Mouse (Mus musculus): Measurements from ENCODE around the gene Tnpo3. TPM values are rescaled to one million over a fixed set of nuclear protein-coding genes. Genes with fewer than 3 reads are reported as not detected.

The Tnpo3 gene
- polyA plus RNA-seq, 1 experiment from 2014 or later, result 85.4 TPM

DNA sequence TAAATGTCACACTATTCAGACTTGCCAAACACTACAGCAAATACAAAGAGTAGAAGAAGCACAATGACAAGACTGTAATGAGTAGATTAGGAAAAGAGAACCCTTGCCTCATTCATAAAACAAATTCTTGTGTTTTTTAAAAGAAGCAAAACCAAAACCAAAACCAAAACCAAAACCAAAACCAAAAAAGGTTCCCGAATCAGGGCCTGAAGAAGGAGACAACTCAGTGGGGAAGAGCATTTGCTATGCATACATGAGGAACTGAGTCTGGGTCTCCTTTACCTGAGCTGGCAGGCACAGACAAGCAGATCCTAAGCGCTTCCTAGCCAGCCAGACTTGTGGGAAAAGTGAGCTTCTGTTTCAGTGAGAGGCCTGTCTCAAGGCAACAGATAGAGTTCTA is 52.6 kb downstream of the Tnpo3 start:
- ATAC-seq (ENCODE audit: low FRiP score) (no peak), DNase-seq (ENCODE audit: low spot score) (no peak)
- H3K4me1 ChIP-seq (replicated peaks; ENCODE audit: control insufficient read depth, insufficient read depth, low read length), result no peaks in the 10 kb centered on the region
- no peaks in the 10 kb centered on the region for H3K27me3 ChIP-seq (ENCODE audit: control insufficient read depth, insufficient read depth, low read length)
- H3K9ac ChIP-seq, result no peak overlapping the region
- peaks cover 96% of the 10 kb centered on the region for H3K36me3 ChIP-seq (replicated peaks; ENCODE audit: control insufficient read depth, insufficient read depth)
- no peak overlapping the region for H3K4me3 ChIP-seq (replicated peaks; ENCODE audit: low read length)
- no peak overlapping the region for H3K27ac ChIP-seq
- H3K4me2 ChIP-seq (replicated peaks), result no peak overlapping the region
- 94% methylated on average over 2 of the region's 2 CpGs for WGBS
- H3K9me3 ChIP-seq (ENCODE audit: control insufficient read depth, low read length), result no peaks in the 10 kb centered on the region

DNA sequence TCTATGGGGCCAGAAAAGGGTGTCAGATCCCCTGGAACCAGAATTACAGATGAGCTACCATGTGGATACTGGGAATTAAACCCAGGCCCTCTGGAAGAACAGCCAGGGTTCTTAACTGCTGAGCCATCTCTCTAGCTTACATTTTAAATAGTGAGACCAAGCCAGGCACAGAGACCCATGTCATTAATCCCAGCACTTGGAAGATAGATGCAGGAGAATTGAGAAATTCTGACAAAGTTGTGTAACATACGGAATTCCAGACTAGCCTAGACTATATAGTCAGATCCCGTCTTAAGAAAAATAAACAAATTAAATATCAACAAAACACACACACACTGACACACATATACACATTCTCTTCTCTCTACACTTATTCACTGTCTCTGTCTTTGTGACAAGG is 57.2 kb downstream of the Tnpo3 start:
- DNase-seq (ENCODE audit: low spot score), result no peak
- no peak overlapping the region for H3K4me3 ChIP-seq (replicated peaks; ENCODE audit: low read length)
- no peaks in the 10 kb centered on the region for H3K27me3 ChIP-seq (ENCODE audit: control insufficient read depth, insufficient read depth, low read length)
- no peak for ATAC-seq (ENCODE audit: low FRiP score)
- no peak overlapping the region for H3K9ac ChIP-seq
- WGBS, result 95% methylated on average over 2 of the region's 2 CpGs
- H3K27ac ChIP-seq, result no peak overlapping the region
- H3K4me1 ChIP-seq (replicated peaks; ENCODE audit: control insufficient read depth, insufficient read depth, low read length), result no peaks in the 10 kb centered on the region
- H3K36me3 ChIP-seq (replicated peaks; ENCODE audit: control insufficient read depth, insufficient read depth), result peaks cover 87% of the 10 kb centered on the region
- no peak overlapping the region for H3K4me2 ChIP-seq (replicated peaks)
- no peaks in the 10 kb centered on the region for H3K9me3 ChIP-seq (ENCODE audit: control insufficient read depth, low read length)

DNA sequence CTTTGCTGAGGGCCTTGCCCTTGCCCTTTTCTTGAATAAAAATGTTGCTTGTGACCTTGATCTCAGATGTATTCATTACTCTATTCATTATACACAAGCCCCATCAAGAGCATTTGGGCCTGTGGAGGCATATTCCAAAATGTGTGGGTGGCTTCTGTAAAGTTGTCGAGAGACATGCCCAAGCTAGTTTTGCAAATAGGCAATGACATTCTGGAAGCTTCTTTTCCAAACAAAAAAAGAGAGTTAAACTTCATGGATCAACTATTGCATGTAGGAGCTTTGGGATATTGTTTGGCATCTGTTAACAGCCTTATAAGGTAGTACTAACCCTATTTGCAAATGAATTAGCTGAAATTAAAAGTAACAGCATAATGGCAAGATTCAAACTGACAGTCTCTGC is 61.6 kb downstream of the Tnpo3 start:
- no peak overlapping the region for H3K9ac ChIP-seq
- H3K27me3 ChIP-seq (ENCODE audit: control insufficient read depth, insufficient read depth, low read length), result no peaks in the 10 kb centered on the region
- H3K4me3 ChIP-seq (replicated peaks; ENCODE audit: low read length), result no peak overlapping the region
- H3K4me2 ChIP-seq (replicated peaks), result no peak overlapping the region
- H3K36me3 ChIP-seq (replicated peaks; ENCODE audit: control insufficient read depth, insufficient read depth), result peaks cover 88% of the 10 kb centered on the region
- no peaks in the 10 kb centered on the region for H3K9me3 ChIP-seq (ENCODE audit: control insufficient read depth, low read length)
- ATAC-seq (ENCODE audit: low FRiP score) (no peak), DNase-seq (ENCODE audit: low spot score) (no peak)
- no peaks in the 10 kb centered on the region for H3K4me1 ChIP-seq (replicated peaks; ENCODE audit: control insufficient read depth, insufficient read depth, low read length)
- no peak overlapping the region for H3K27ac ChIP-seq
- 94% methylated on average over 1 of the region's 1 CpGs for WGBS

DNA sequence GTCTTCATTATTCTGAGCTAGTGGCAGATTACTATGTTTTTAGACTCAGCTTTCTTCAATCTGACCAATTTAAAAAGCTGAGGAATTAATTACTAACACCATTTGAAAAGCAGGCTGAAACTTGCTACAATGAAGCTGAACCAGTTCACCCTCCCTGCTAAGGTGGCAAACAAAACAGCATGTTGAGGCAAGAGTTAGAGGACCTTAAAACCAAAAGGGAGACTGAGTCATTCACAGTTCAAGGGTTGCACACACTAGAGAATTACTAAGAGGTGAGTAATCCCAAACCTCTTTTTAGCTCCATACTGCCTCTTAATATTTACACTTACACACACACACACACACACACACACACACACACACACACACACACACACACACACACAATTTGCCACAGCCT is 62.1 kb downstream of the Tnpo3 start:
- Histone ChIP-seq H3K27me3 (ENCODE audit: control insufficient read depth, insufficient read depth, low read length) (no peaks in the 10 kb centered on the region), H3K9ac (no peak overlapping the region), H3K9me3 (ENCODE audit: control insufficient read depth, low read length) (no peaks in the 10 kb centered on the region), H3K36me3 (replicated peaks; ENCODE audit: control insufficient read depth, insufficient read depth) (peaks cover 88% of the 10 kb centered on the region), H3K4me1 (replicated peaks; ENCODE audit: control insufficient read depth, insufficient read depth, low read length) (no peaks in the 10 kb centered on the region), H3K4me2 (replicated peaks) (no peak overlapping the region), H3K4me3 (replicated peaks; ENCODE audit: low read length) (no peak overlapping the region), H3K27ac (no peak overlapping the region)
- ATAC-seq (ENCODE audit: low FRiP score) (no peak), DNase-seq (ENCODE audit: low spot score) (no peak)

DNA sequence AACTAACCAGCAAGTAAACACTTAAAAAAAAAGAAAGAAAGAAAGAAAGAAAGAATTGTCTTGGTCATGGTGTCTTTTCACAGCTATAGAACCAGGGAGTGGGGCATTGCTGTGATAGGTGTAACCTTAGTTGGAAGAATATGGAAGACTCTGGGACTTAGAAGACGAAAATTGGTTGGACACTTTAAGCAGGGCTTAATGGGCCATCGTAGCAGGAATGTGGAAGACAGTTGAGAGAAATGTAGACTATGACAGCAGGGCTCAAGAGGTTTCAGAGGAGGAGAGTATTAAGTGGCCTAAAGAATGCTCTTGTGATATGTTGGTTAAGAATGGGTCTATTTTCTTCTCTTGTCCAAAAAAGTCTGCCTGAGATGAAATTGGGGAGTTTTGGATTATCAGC is 64.1 kb downstream of the Tnpo3 start:
- no peaks in the 10 kb centered on the region for H3K9me3 ChIP-seq (ENCODE audit: control insufficient read depth, low read length)
- H3K4me3 ChIP-seq (replicated peaks; ENCODE audit: low read length), result no peak overlapping the region
- H3K27ac ChIP-seq, result no peak overlapping the region
- no peak overlapping the region for H3K9ac ChIP-seq
- H3K4me1 ChIP-seq (replicated peaks; ENCODE audit: control insufficient read depth, insufficient read depth, low read length), result no peaks in the 10 kb centered on the region
- H3K27me3 ChIP-seq (ENCODE audit: control insufficient read depth, insufficient read depth, low read length), result no peaks in the 10 kb centered on the region
- DNase-seq (ENCODE audit: low spot score) (no peak), ATAC-seq (ENCODE audit: low FRiP score) (no peak)
- peaks cover 85% of the 10 kb centered on the region for H3K36me3 ChIP-seq (replicated peaks; ENCODE audit: control insufficient read depth, insufficient read depth)
- no peak overlapping the region for H3K4me2 ChIP-seq (replicated peaks)
- 97% methylated on average over 2 of the region's 2 CpGs for WGBS

DNA sequence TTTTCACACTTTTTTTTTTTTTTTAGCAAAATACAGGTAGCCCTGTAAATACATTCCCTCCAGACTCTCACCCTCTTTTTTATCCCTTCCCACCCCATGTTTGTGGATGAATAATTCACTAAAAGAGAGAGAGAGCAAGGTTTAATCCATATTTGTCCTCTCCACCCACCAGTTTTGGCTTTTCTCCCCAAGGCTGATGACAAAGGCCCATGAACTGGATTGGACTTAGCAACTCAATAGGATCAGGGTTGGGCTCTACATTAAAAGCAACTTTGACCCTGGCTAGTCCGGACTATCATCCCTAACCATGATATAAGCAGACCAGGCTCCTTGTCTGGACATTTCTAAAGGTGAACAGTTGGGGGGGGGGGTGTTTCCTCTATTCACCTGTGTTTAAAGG is 68.7 kb downstream of the Tnpo3 start:
- no peaks in the 10 kb centered on the region for H3K27me3 ChIP-seq (ENCODE audit: control insufficient read depth, insufficient read depth, low read length)
- no peak overlapping the region for H3K4me2 ChIP-seq (replicated peaks)
- H3K4me1 ChIP-seq (replicated peaks; ENCODE audit: control insufficient read depth, insufficient read depth, low read length), result no peaks in the 10 kb centered on the region
- peaks cover 65% of the 10 kb centered on the region for H3K36me3 ChIP-seq (replicated peaks; ENCODE audit: control insufficient read depth, insufficient read depth)
- no peaks in the 10 kb centered on the region for H3K9me3 ChIP-seq (ENCODE audit: control insufficient read depth, low read length)
- no peak overlapping the region for H3K27ac ChIP-seq
- 100% methylated on average over 1 of the region's 1 CpGs for WGBS
- no peak overlapping the region for H3K9ac ChIP-seq
- no peak for ATAC-seq (ENCODE audit: low FRiP score)
- no peak overlapping the region for H3K4me3 ChIP-seq (replicated peaks; ENCODE audit: low read length)
- no peak for DNase-seq (ENCODE audit: low spot score)

DNA sequence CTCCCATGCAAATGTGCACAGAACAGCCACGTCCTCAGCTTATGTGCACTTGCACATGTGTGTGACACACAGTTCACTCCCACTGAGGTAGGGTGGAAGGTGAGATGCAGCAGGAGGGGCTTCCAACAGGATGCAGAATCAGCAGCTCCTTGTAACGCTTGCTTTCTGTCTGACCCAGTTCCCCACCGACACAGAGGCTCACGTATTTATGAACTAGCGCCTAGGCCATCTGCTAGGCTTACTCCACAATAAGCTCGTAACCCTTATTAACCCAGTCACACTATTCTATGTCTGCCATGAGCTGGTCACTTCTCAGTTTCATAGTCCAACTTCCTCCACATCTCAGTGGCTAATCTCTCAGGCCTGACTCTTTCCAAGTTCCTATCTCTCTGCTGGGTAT is 69.5 kb downstream of the Tnpo3 start:
- H3K4me2 ChIP-seq (replicated peaks), result no peak overlapping the region
- ATAC-seq (ENCODE audit: low FRiP score), result no peak
- H3K27ac ChIP-seq, result no peak overlapping the region
- no peaks in the 10 kb centered on the region for H3K9me3 ChIP-seq (ENCODE audit: control insufficient read depth, low read length)
- H3K9ac ChIP-seq, result no peak overlapping the region
- no peaks in the 10 kb centered on the region for H3K4me1 ChIP-seq (replicated peaks; ENCODE audit: control insufficient read depth, insufficient read depth, low read length)
- peaks cover 58% of the 10 kb centered on the region for H3K36me3 ChIP-seq (replicated peaks; ENCODE audit: control insufficient read depth, insufficient read depth)
- no peak for DNase-seq (ENCODE audit: low spot score)
- no peak overlapping the region for H3K4me3 ChIP-seq (replicated peaks; ENCODE audit: low read length)
- no peaks in the 10 kb centered on the region for H3K27me3 ChIP-seq (ENCODE audit: control insufficient read depth, insufficient read depth, low read length)
- whole genome bisulfite sequencing, result 76% methylated on average over 6 of the region's 6 CpGs

DNA sequence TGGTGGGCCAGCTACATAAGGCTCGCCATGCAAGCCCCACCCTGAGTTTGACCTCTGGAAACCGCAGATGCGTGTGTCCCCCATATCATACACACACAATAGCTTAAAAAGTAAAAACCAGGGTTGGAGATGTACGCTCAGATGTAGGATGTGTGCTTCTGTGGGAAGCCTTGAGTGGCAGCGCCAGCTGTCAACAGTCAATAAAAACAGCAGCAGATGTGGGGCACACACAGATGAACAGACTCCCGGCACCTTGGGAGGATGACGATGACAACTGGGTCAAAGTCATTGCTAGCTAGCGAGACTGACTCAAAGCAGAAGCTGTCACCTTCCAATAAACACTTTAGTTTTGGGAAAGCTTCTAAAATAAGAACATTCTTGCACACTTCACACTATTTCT is 70.2 kb downstream of the Tnpo3 start:
- Histone ChIP-seq H3K9ac (no peak overlapping the region), H3K4me3 (replicated peaks; ENCODE audit: low read length) (no peak overlapping the region), H3K36me3 (replicated peaks; ENCODE audit: control insufficient read depth, insufficient read depth) (peaks cover 51% of the 10 kb centered on the region), H3K27me3 (ENCODE audit: control insufficient read depth, insufficient read depth, low read length) (no peaks in the 10 kb centered on the region), H3K4me2 (replicated peaks) (no peak overlapping the region), H3K4me1 (replicated peaks; ENCODE audit: control insufficient read depth, insufficient read depth, low read length) (no peaks in the 10 kb centered on the region), H3K27ac (no peak overlapping the region), H3K9me3 (ENCODE audit: control insufficient read depth, low read length) (no peaks in the 10 kb centered on the region)
- DNase-seq (ENCODE audit: low spot score) (no peak), ATAC-seq (ENCODE audit: low FRiP score) (no peak)
- 93% methylated on average over 8 of the region's 8 CpGs for WGBS

DNA sequence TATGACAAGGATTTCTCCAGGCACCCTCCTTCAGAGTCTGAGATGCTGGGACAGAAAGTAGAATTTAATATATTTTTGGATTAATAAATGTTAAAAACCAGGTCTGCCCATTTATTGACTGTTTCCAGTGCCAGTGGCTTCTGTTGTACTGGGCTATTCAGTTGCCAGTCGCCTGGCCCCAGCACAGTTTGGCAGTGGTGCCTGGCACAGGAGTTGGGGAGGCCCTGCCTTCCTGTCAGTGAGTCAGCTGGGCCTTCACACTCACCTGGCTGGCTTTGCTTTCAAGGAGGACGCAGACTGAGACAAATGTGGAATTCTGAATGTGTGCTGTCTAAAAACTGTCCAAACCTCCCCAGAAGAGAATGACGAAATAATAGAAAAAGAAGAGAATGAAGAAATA is 72.5 kb downstream of the Tnpo3 start:
- Histone ChIP-seq H3K36me3 (replicated peaks; ENCODE audit: control insufficient read depth, insufficient read depth) (peaks cover 28% of the 10 kb centered on the region), H3K4me1 (replicated peaks; ENCODE audit: control insufficient read depth, insufficient read depth, low read length) (no peaks in the 10 kb centered on the region), H3K9ac (no peak overlapping the region), H3K9me3 (ENCODE audit: control insufficient read depth, low read length) (no peaks in the 10 kb centered on the region), H3K4me3 (replicated peaks; ENCODE audit: low read length) (no peak overlapping the region), H3K27me3 (ENCODE audit: control insufficient read depth, insufficient read depth, low read length) (no peaks in the 10 kb centered on the region), H3K27ac (no peak overlapping the region), H3K4me2 (replicated peaks) (no peak overlapping the region)
- ATAC-seq (ENCODE audit: low FRiP score) (no peak), DNase-seq (ENCODE audit: low spot score) (no peak)
- WGBS, result 80% methylated on average over 3 of the region's 3 CpGs

DNA sequence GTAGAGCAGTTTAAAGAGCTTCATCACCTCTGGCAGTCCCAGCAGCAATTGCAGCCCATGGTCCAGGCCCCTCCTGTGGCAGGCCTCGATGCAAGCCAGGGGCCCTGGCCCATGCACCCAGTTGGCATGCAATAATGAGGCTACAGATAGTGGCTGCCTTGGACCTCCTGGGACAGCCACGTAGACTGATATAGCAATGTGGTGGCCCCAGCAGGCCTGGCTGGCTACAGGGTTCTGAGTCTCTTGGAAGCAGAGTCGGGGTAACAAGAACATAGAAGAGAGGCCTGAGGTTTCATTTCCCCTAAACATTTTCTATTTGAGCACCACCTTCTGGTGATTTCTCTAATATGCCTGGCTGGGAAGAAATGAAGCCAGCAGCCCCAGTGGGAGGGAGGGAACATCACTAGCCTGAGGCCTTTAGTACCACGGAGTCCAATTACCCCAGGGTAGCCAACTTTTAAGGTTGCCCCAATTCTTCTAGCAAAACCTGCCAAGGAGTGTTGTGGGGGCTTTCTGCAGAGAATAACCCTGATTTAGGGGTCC is 73.0 kb downstream of the Tnpo3 start:
- Histone ChIP-seq H3K4me3 (replicated peaks; ENCODE audit: low read length) (no peak overlapping the region), H3K27me3 (ENCODE audit: control insufficient read depth, insufficient read depth, low read length) (no peaks in the 10 kb centered on the region), H3K4me1 (replicated peaks; ENCODE audit: control insufficient read depth, insufficient read depth, low read length) (no peaks in the 10 kb centered on the region), H3K36me3 (replicated peaks; ENCODE audit: control insufficient read depth, insufficient read depth) (peaks cover 23% of the 10 kb centered on the region), H3K4me2 (replicated peaks) (no peak overlapping the region), H3K27ac (no peak overlapping the region), H3K9me3 (ENCODE audit: control insufficient read depth, low read length) (no peaks in the 10 kb centered on the region), H3K9ac (no peak overlapping the region)
- WGBS, result 77% methylated on average over 4 of the region's 4 CpGs
- DNase-seq (ENCODE audit: low spot score) (no peak), ATAC-seq (ENCODE audit: low FRiP score) (no peak)

All from hindbrain, embryonic 14.5 days (tissue).